Mouse (Mus musculus) brain, embryonic 18.5 days (tissue): Measurements from ENCODE around the gene N4bp2l2.

ENCODE experiments used
- DNase-seq: peaks from one replicate; pipeline ENCODE4 v3.0.0-alpha.2; 2012; ENCODE audit warnings: low read depth, low spot score

Gene N4bp2l2

GRCm38 (mm10) chr5:150597088-150597487, 68.9 kb downstream of the N4bp2l2 start, which contains the start of gene N4bp2l1:
N4bp2l1 (minus strand) TSS chr5:150597188.
- no peak for DNase-seq

- DNase-seq: no peak
These were observed 70.5 kb downstream of the N4bp2l2 start for GRCm38 (mm10) chr5:150595366-150596016.

- no peak for DNase-seq
These were observed 71.2 kb downstream of the N4bp2l2 start for GRCm38 (mm10) chr5:150594649-150595339.

GRCm38 (mm10) chr5:150593756-150594648, 72.0 kb downstream of the N4bp2l2 start:
- no peak for DNase-seq

- DNase-seq: no peak
These were observed 72.9 kb downstream of the N4bp2l2 start for GRCm38 (mm10) chr5:150592904-150593755.

GRCm38 (mm10) chr5:150592186-150592903, 73.6 kb downstream of the N4bp2l2 start:
- DNase-seq: no peak

- DNase-seq: no peak
These were observed 76.0 kb downstream of the N4bp2l2 start for GRCm38 (mm10) chr5:150589945-150590344.

- no peak for DNase-seq
These were observed 81.7 kb downstream of the N4bp2l2 start for GRCm38 (mm10) chr5:150584337-150584729.

- DNase-seq: no peak
These were observed 82.2 kb downstream of the N4bp2l2 start for GRCm38 (mm10) chr5:150583622-150584336.

- DNase-seq: no peak
These were observed 82.8 kb downstream of the N4bp2l2 start for GRCm38 (mm10) chr5:150583181-150583580.

GRCm38 (mm10) chr5:150581180-150581579, 84.8 kb downstream of the N4bp2l2 start:
- DNase-seq: no peak

- no peak for DNase-seq
These were observed 87.3 kb downstream of the N4bp2l2 start for GRCm38 (mm10) chr5:150578613-150579171.

- DNase-seq: no peak
These were observed 89.2 kb downstream of the N4bp2l2 start for GRCm38 (mm10) chr5:150576832-150577231.

GRCm38 (mm10) chr5:150574885-150575284, 91.1 kb downstream of the N4bp2l2 start:
- DNase-seq: no peak

- no peak for DNase-seq
These were observed 91.6 kb downstream of the N4bp2l2 start for GRCm38 (mm10) chr5:150574403-150574802.

GRCm38 (mm10) chr5:150570496-150571219, 95.3 kb downstream of the N4bp2l2 start:
- DNase-seq: no peak

- no peak for DNase-seq
These were observed 99.0 kb downstream of the N4bp2l2 start for GRCm38 (mm10) chr5:150566971-150567370.

GRCm38 (mm10) chr5:150566226-150566625, 99.8 kb downstream of the N4bp2l2 start:
- DNase-seq: no peak

GRCm38 (mm10) chr5:150564426-150564825, 101.6 kb downstream of the N4bp2l2 start:
- DNase-seq: no peak
